Mouse (Mus musculus): ENCODE measurements around the gene Gm20388.

Gene Gm20388

DNA sequence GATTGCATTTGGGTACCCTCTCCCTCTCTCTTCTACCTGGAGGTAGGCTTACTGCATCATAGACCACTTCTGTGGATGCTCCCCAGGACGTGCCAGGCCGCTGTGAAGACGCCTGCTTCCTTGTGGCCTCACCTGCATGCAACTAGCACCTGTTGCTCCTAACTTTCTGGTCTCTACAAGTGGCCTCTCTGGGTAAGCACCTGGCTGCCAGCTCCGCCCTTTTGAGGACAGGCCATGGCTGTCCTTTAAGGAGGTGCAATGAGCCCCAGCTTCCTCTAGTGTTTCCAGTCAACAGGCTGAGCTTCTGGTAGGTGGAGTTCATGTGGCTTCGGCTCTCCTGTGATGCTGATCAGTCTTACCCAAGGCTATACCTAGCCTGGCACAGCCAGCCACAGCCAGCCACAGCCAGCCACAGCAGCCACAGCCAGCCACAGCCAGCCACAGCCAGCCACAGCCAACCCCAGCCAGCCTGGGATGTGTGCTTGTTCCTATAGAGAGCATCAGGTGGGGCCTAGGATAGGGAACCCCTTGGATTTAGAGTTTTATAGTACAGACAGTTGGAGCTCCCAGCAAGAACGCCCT is 344.9 kb downstream of the Gm20388 start:
- no peak for DNase-seq (ENCODE audit: low spot score in 2 of 2)

DNA sequence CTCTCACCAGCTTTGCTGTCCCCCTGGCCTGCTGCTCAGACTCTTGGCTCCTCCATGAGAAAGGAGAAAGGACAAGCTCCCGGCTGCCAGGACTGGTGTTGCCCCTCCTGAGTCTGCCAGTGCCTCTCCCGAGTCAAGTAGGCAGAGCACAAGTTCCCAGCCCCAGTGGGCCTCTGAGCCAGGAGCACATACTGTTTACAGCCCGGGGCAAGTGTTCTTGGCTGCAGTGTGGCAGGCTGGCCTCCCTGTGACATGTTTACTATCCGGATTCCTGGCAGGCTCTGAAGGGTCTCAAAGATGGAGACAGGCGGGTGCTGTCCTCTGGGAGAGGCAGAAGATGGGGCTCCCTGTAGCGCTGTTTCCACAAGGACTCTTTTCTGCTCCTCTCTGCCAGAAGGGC is 346.3 kb downstream of the Gm20388 start:
- peak; percentile 64 to 74 for DNase-seq (ENCODE audit: low spot score in 2 of 2)

DNA sequence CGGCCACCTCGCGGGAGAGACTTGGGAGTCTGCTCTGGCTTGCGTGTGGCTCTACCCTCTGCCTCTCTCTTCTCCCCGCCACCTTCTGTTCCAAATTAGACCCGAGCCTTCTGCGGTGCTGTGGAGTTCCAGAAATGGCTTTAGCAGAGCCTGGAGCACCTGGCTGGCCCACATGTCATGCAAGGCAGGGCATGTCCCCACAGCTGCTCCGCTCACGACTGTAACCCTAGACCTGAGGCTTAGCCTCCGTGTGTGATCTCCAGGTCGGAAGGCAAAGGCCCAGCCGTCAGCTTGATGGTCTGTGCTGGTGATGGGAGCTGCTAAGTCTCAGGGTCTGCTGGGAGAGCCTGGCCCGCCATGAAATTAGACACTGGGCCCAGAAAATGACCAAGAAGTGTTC is 348.6 kb downstream of the Gm20388 start:
- no peak for DNase-seq (ENCODE audit: low spot score in 2 of 2)

DNA sequence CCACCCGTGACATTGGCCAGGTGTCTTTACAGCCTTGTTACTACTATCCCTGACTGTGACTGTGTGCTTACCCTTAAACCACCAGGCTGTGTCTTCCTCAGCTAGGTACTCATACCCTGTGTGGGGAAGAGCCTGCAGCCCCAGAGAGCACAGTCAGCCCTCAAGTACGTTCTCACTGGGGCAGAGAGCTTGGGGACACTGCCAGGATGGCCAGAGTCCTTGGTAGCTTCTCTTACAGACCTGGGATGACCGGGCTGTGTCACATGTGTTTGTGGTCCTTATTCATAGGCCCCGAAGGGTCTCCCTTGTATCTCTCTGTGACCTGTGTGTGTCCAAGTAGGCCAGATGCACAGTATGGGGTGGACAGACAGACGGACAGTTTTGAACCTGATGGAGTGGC is 350.0 kb downstream of the Gm20388 start:
- no peak for DNase-seq (ENCODE audit: low spot score in 2 of 2)

DNA sequence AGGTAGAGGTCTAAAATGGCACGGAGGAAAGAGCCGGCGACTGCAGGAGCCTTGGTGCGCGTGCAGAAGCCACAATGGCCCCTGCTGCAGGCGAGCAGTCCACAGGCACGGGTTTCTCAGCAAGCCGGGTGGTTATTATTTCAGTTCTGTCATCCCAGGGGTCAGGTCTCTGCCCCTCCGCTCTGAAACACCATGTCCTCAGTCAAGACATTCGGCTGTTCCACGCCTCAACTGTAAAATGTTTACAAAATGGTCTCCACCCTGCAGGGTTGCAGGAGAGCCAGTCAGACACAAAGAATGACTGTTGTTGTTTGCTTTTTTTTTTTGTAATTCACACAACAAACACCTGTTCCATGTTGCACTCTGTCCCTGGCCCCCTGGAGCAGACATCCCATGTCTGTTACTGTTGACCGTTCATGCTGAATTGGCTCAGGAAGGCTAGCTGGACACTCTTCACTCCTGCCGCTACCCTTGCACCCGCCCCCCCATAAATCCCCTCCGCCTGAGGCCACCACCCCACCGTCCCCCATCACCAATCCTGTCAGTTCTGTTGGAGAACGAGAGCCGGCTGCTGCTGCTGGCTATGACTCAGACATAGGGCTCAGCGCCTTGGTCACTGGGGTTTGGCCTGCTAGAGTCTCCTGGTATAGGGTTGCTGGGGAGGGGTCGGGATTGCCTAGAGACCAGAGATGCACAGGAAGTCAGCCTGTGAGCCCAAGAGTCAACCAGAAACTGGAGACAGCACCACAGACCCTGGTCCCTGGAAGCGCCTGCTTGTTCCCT is 350.9 kb downstream of the Gm20388 start:
- DNase-seq (ENCODE audit: low spot score in 2 of 2): no peak

DNA sequence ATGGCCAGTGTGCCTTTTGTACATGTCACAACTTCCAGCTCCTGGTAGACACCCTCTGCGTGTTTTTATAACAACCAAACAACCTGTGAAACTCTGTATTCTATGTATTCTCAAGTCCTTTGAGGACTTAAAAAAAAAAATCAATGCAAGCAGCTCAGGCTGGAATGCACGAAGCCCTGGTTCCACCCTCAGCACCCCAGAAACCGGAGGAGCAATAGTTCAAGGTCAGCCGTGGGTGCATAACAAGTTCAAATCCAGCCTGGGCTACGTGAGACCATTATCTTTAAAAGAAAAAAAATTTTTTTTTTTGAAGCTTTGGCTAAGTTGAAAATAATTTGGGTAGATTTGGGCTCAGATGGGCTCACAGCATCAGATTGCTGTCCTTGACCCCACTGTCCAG is 353.2 kb downstream of the Gm20388 start:
- no peak for DNase-seq (ENCODE audit: low spot score in 2 of 2)

DNA sequence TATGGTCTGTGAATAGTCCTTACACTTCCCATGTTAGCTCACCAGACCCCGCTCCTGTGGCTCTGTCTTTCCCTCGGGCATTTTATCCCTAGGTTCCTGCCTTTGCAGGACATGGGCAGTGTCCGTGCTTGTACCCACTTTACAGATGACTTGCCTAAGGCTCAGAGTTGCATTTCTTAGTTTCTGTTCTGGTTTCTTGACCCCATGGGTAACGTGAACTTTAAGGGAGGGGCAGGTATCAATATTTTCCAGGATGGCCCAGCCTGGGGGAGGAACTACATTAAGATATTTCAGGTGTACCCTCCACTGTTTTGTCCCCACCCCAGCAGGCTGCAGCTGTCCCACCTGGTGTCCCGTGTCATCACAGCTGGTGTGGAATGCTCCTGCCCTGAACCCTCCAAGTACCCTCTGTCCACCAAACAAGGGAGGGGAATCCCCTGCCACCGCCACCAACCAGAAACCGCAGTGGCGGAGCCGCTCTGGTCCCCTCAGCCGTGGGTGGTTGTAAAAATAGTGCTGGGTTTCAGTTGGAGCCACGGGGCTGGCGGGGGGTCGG is 353.8 kb downstream of the Gm20388 start:
- DNase-seq (ENCODE audit: low spot score in 2 of 2): no peak

DNA sequence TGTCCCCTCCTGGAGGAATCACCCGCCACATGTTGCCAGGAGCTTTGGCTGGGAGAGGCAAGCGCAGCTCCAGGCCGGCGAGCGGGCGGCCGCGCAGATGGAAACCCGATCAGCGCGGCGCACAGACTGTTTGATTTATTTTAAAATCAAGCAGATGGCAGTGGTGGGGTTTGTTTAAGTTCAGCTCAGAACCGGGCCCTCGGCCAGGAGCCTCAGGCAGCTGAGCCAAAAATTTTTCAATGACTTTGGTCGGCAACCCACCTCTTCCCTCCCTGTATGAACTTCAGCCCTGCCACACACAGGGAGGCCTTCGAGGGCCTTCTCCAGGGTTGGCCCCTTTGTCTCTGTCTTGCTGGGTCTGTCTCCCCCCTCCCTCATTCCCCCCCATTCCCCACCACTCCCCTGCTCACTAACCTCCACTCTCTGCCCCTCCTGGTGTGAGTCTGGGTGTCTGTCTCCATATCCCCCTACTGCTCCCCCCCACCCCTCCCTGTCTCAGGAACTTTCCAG is 354.4 kb downstream of the Gm20388 start:
- DNase-seq (ENCODE audit: low spot score in 2 of 2): peak; percentile 68 to 71

DNA sequence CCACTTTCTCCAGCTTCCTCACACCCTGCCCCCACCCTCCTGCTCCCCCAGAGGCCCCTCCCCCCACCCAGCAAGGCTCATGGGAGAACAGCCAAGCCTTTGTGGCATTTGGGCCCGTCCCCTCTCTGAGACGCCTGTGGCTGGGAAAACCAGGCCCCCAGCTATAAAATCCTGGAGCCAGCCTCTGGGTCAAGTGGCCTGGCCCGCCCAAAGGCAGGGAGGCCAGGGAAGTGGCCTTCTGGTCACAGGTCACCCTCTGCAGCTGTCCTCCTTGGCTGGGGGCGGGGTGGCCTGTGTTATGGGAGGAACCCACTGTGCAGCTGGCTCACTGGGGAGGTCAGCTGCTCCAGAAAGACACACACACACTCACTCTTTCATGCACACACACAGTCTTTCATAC is 354.8 kb downstream of the Gm20388 start:
- peak; percentile 73 to 82 for DNase-seq (ENCODE audit: low spot score in 2 of 2)

DNA sequence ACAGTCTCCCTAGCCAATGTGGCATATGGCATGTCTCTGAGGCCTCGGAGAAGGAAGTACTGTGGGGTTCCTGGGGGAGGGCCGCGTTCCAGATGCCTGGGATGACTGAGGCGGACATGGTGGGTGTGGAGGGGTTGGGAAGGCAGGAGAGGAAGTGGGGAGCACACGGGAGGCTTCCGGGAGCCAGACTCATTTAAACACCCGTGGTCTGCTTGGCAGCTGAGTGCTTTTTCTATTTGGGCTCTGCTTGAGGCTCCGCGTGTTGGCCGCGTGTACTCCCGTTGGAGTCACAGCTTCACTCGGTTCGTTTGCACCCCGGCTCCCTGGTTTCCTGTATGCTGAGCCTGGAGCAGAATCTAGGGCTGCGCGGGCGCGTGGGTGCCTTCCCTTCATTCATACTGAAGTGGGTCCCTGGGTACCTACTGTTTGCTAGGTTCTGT is 357.9 kb downstream of the Gm20388 start:
- no peak for DNase-seq (ENCODE audit: low spot score in 2 of 2)

DNA sequence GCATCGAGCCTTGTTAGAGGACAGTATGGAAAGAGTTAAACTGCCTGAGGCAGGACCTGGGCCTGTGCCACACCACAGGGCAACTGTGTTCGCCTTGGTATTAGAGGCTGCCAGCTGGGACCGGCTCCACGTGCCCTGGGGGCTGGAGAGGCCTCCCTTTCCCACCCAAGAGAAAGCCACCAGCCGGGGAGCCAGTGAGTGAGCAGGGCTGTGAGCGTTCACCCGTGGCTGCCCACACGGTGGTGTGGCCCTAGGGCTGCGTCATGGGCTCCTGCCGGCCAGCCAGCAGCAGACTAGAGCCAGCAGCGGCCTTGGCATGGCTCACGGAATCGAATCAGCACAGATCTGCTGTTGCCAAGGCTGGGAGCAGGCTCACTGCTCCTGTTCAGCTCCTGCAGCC is 359.8 kb downstream of the Gm20388 start:
- DNase-seq (ENCODE audit: low spot score in 2 of 2): peak; percentile 55 to 65

DNA sequence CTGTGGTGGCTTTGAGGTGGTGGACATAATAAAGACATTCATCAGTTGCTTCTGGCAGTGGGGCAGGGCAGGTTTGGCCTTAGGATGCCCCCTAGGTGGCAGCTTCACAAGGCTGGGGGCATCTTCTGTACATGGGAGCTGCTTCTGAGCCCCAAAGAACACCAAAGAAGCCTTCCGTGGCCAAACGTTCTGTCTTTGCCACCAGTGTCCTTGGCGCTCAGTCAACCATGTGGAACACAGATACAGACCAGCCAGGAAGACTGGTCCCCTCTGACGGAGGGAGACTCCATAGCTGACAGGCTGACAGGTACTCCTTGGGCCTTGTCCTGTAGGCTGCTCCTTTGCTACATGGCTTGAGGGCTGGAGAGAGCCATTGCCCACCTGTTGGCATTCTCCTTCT is 362.8 kb downstream of the Gm20388 start:
- no peak for DNase-seq (ENCODE audit: low spot score in 2 of 2)

DNA sequence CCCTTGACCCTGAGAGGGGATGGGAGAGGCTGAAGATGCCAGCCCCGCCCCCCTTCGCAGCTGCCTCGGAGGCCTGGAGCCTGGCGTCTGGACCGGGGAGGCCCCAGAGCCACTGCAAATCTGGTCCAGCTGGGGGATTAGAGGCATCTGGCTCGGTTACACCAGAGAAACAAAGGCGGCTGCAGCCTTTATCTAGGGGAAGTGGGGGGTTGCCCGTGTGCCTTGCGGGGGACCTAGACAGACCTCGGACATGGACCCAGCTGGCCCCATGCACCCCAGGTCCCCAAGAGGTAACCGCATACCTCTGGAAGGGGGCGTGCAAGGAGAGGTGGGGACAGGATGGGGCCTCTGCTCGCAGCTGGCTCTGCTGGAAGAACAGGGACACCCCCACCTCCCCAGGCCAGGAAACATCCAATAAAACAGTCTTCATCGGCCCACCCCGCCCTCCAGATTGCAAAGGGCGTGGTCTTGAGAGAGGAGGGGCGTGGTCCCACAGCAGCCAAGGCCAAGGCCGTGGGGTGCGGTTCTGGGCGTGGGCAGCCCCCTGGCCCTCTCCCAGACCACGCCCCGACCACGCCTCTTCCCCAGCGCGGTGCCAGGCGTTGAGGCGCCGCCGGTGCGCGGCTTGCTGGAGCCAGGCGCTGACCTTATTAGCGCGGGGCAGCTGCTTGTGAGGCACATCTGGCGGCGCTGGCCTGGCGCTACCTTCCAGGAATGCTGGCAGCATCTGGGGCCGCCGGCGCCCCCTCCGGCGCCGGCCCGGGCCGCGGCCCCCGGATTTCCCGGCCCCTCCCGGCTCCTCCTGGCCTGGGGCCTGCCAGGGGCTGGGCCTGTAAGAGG is 365.6 kb downstream of the Gm20388 start:
- DNase-seq (ENCODE audit: low spot score in 2 of 2): peak; percentile 91 to 93

DNA sequence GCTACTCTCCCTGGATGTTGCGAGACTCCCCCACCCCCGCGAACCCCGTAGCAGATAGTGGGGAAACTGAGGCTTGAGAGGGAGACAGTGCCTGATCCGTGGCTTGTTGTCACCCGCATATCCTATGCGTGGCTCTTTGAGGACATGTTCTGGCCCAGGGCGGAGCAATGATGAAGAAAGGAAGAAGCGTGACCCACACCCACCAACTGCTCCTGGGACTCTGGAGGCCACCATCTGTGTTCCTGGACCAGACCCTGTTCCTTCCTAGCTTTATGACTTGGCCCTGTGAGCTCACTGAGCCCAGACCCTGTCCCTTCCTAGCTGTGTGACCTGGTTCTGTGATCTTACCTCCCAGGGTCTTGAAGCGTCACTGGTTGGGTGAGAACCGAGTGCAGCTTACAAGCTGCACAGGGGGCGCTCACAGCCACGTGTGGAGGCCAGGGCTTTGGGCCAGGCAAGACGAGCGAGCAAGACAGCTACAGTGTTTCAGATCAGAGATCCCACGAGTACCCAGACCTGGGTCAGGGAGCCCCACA is 366.3 kb downstream of the Gm20388 start:
- peak; percentile 72 to 74 for DNase-seq (ENCODE audit: low spot score in 2 of 2)

DNA sequence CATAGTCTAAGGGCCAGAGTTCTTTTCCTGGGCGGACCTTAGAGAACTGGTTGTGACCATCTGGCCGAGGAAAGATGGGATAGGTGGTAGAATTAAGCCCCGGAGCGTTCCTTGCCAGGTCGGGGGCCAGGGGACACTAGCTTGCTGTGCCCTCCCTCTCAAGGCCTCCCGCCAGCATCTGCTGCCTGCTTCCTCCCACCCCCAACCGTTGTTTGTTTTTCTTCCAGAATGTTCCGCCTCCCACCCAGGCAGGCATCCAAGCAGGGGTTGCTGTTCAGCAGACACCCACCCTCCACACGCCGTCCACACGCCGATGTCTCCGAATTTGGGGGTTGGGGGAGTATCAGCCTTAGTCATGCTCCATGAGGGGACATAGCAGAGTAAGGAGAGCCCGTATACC is 367.4 kb downstream of the Gm20388 start:
- no peak for DNase-seq (ENCODE audit: low spot score in 2 of 2)

DNA sequence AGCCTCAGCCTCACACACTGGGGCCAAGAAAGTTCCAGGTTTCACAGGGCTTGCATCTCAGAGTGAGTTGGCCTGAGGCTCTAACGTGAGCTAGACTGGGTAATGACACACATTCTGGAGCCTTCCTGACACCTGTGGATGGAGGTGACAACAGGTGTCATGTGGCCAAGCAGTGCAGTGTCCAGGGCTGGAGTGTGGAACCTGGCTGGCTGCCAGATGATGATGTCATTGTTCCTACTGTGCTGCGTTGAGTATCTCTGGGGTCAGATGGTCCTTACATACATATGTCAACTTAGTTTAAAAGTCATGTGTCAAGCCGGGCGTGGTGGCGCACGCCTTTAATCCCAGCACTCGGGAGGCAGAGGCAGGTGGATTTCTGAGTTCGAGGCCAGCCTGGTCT is 368.8 kb downstream of the Gm20388 start:
- DNase-seq (ENCODE audit: low spot score in 2 of 2): no peak

DNA sequence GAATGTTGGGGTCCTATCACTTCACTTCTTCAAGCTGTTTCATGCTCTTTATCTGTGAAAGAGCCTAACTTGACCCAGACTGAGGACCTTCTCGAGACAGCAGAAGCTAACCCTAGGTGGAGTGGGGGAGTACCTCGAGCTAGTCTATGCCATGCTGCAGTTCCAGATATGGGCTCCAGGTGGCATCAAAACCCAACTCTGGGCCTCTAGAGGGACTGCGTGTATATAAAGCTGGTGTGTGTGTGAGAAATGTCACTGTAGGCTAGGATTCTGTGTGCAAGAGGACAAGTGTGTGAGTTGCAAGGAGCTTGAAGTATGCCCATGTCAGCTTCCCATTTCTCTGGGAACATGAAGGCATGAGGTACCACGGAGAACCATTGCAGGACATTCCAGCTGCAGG is 370.8 kb downstream of the Gm20388 start:
- DNase-seq (ENCODE audit: low spot score in 2 of 2): peak in 1 of 2 experiments; percentile 69

DNA sequence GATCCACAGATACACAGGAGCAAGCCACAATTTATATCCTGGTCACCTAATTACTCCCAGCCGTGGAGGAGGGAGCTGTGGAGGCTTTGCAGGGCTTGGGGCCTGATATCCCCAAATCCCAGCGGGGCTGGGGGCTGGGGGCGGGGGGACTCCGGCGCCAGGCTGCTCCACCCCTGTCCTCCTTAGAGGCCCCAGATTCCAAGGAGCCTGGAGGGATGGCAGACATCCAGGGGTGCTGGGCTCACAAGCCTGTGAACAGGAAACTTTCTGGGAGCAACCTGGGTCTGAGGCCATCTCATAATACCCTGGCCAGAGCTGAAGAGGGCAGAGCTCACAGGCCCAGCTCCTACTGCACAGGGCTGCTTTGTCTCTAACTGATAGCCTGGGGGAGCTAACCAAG is 371.8 kb downstream of the Gm20388 start:
- no peak for DNase-seq (ENCODE audit: low spot score in 2 of 2)

DNA sequence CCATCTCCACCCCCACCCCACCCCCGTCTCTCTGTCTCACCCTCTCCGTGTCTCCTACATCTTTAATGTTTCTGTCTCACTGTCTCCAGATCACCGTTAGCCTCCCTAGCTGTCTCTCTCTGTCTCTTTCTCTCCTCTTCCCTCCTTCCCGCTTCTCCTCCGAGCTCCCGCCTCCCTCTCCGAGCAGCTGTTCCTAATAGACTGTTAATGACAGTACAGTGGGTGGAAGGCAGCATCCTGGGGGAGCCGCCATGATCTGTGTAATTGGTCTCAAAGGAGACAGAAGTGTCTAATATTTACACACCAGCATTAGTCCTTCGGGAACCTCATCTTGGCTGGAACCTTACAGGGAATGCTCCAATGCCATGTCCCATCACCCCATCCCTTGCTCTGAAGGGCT is 373.6 kb downstream of the Gm20388 start:
- DNase-seq (ENCODE audit: low spot score in 2 of 2): no peak

DNA sequence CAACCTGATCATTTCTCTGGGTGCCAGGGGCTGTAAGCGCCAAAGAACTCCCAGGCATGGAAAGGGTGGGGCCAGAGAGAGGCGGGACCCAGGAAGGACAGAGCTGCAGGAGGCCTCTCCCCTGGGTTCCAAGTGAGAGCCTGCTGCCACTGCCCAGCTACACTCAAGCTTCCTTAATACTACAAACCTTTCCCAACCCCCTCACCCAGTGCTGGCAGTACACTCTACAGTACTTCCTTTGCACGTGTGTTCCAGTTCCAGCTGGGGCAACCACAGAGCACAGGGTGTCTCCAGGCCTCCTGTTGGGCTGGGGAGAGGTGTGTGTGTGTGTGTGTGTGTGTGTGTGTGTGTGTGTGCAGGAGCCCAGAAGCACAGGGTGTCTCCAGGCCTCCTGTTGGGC is 374.4 kb downstream of the Gm20388 start:
- DNase-seq (ENCODE audit: low spot score in 2 of 2): no peak

DNA sequence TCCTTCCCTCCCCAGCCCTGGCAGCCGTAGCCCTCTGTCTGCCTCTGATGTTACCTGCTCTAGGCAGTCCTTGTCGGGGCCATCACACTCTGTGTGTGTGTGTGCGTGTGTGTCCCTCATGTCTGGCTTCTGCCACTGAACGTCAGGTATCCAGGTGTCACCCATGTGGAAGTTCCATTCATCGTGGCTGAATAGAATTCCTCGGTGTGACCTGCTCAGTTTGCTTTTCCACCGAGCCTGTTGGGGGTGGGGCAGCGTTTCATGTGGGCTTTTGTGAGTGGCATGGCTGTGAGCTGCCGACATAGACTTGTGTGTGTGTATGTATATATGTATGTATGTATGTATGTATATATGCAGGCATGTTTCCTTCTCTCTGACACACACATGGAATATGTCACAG is 375.2 kb downstream of the Gm20388 start:
- no peak for DNase-seq (ENCODE audit: low spot score in 2 of 2)

Measured in heart, adult 9 months (tissue).